Mouse (Mus musculus) CH12.LX (cell line): Measurements from ENCODE around the gene Stxbp1.

Experiments used
- BHLHE40 ChIP-seq: IDR thresholded peaks from 2 replicates; pipeline ENCODE4 v1.6.1; 2011; ENCODE audit warnings: mild to moderate bottlenecking, low read depth, low read length, improper control_type of control experiment
- CTCF ChIP-seq, 2 experiments: IDR thresholded peaks in 1 of 2; conservative IDR thresholded peaks in 1 of 2; 2 replicates each; pipeline ENCODE4 v1.5.1; 2011 to 2012; ENCODE audit warnings: low read depth in 2 of 2, low read length in 2 of 2, improper control_type of control experiment in 1 of 2, inconsistent platforms in 1 of 2, mild to moderate bottlenecking in 1 of 2, moderate library complexity in 1 of 2
- E2F4 ChIP-seq: IDR thresholded peaks from 2 replicates; pipeline ENCODE4 v1.6.1; 2011; ENCODE audit warnings: low read depth, low read length, improper control_type of control experiment; ENCODE audit not compliant: insufficient replicate concordance
- EP300 ChIP-seq: IDR thresholded peaks from 2 replicates; pipeline ENCODE4 v1.6.1; 2011; ENCODE audit warnings: low read length, improper control_type of control experiment
- ETS1 ChIP-seq: conservative IDR thresholded peaks from 2 replicates; pipeline ENCODE4 v1.6.1; 2012; ENCODE audit warnings: low read depth, mild to moderate bottlenecking, inconsistent platforms, low read length, improper control_type of control experiment, moderate library complexity
- MAX ChIP-seq: IDR thresholded peaks from 2 replicates; pipeline ENCODE4 v1.6.1; 2011; ENCODE audit warnings: low read length, improper control_type of control experiment
- POLR2A ChIP-seq: IDR thresholded peaks from 2 replicates; pipeline ENCODE4 v1.6.1; 2011; ENCODE audit warnings: low read depth, mild to moderate bottlenecking, improper control_type of control experiment, low read length
- RAD21 ChIP-seq: IDR thresholded peaks from 2 replicates; pipeline ENCODE4 v1.6.1; 2011; ENCODE audit warnings: low read depth, mild to moderate bottlenecking, low read length, improper control_type of control experiment, moderate library complexity
- SMC3 ChIP-seq: IDR thresholded peaks from 2 replicates; pipeline ENCODE4 v1.6.1; 2011; ENCODE audit warnings: low read depth, low read length, improper control_type of control experiment
- UBTF ChIP-seq: IDR thresholded peaks from 2 replicates; pipeline ENCODE4 v1.6.1; 2012; ENCODE audit warnings: low read depth, mild to moderate bottlenecking, inconsistent platforms, low read length, improper control_type of control experiment, moderate library complexity
- USF1 ChIP-seq: IDR thresholded peaks from 2 replicates; pipeline ENCODE4 v1.6.1; 2014; ENCODE audit warnings: low read depth, mild to moderate bottlenecking, inconsistent platforms, low read length, improper control_type of control experiment
- ZKSCAN1 ChIP-seq: IDR thresholded peaks from 2 replicates; pipeline ENCODE4 v1.6.1; 2012; ENCODE audit warnings: low read depth, inconsistent platforms, low read length, improper control_type of control experiment, borderline replicate concordance

DNA sequence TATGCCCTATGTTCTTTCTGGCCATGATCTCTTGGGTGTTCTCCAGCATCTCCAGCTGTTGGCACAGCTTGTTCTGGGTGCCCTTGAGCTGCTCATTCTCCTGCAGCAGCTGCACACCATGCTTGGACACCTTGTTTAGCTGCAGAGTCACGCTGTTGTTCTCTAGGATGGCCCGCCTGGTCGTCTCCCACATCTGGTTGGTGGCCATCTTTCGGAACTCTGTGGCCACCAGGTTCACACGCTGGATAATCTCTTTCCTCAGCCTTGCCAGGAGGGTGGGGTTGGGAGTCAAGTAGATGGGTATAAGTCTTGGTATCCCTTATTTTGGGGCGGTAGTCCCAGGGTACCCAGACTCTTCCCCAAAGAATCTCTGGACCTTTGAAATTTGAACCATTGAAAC, 67.3 kb downstream of the Stxbp1 start:
- TF ChIP-seq USF1 (no peak), CTCF (conservative IDR thresholded peaks at IDR 0.05 in 1 of 2, IDR thresholded peaks at IDR 0.05 in 1 of 2; ENCODE audit: low read depth in 2 of 2, low read length in 2 of 2) (no peak), EP300 (no peak), POLR2A (no peak), MAX (no peak), ZKSCAN1 (no peak), RAD21 (no peak), ETS1 (no peak), UBTF (no peak), E2F4 (no peak), BHLHE40 (no peak), SMC3 (no peak)
